Mouse (Mus musculus) adrenal gland (tissue): ENCODE data around the gene Ppm1n.

Experiments used
- intact Hi-C: fragments of 180-260 bp; cut with DNase I; formaldehyde crosslinking; loops from one replicate; pipeline ENCODE4 v1.15.1; 2025

Ppm1n gene

GRCm38 (mm10) chr7:19307739-19308453 is 28.0 kb upstream of the Ppm1n start:
- intact Hi-C loops = no loop called here

GRCm38 (mm10) chr7:19306819-19307738 is 27.2 kb upstream of the Ppm1n start:
- intact Hi-C loops = no loop called here

GRCm38 (mm10) chr7:19305796-19306765 is 26.2 kb upstream of the Ppm1n start:
- intact Hi-C loops = no loop called here

GRCm38 (mm10) chr7:19305413-19305735 is 25.5 kb upstream of the Ppm1n start:
- intact Hi-C loops = no loop called here

- intact Hi-C loops = no loop called here
Measured at GRCm38 (mm10) chr7:19304501-19305412, 24.9 kb upstream of the Ppm1n start.

GRCm38 (mm10) chr7:19303770-19304169 is 23.9 kb upstream of the Ppm1n start:
- intact Hi-C loops = no loop called here

- intact Hi-C loops = no loop called here
Measured at GRCm38 (mm10) chr7:19303046-19303305, 23.1 kb upstream of the Ppm1n start.

- intact Hi-C loops = no loop called here
Measured at GRCm38 (mm10) chr7:19302264-19303045, 22.6 kb upstream of the Ppm1n start.

- intact Hi-C loops = no loop called here
Measured at GRCm38 (mm10) chr7:19301461-19302263, 21.8 kb upstream of the Ppm1n start.

GRCm38 (mm10) chr7:19300501-19301421 is 20.9 kb upstream of the Ppm1n start:
- intact Hi-C loops = loop anchor here (1.0 kb wide), 1 partner anchor 42 kb away; no protein-coding TSS in a partner anchor

GRCm38 (mm10) chr7:19299194-19299593 is 19.3 kb upstream of the Ppm1n start:
- intact Hi-C loops = no loop called here

- intact Hi-C loops = no loop called here
Measured at GRCm38 (mm10) chr7:19297794-19298193, 17.9 kb upstream of the Ppm1n start.

- intact Hi-C loops = no loop called here
Measured at GRCm38 (mm10) chr7:19297034-19297433, 17.2 kb upstream of the Ppm1n start.

- intact Hi-C loops = no loop called here
Measured at GRCm38 (mm10) chr7:19295503-19296185, 15.8 kb upstream of the Ppm1n start.

- intact Hi-C loops = no loop called here
Measured at GRCm38 (mm10) chr7:19290969-19291596, 11.2 kb upstream of the Ppm1n start.

- intact Hi-C loops = loop anchor here (2.0 kb wide), 1 partner anchor 46 kb away; no protein-coding TSS in a partner anchor
Measured at GRCm38 (mm10) chr7:19284763-19285162, 4.9 kb upstream of the Ppm1n start.

- intact Hi-C loops = no loop called here
Measured at GRCm38 (mm10) chr7:19283406-19283804, 3.5 kb upstream of the Ppm1n start.
